Mouse (Mus musculus) thymus, postnatal 25 days (tissue): ENCODE results near the gene Prpf3.
"Not testable (repeated sequence)": the region's sequence is repeated elsewhere in the genome, so short reads cannot be mapped to it uniquely, and the experiment has no call there.

Source experiments
- DNase-seq: peaks from one replicate; pipeline ENCODE4 v3.0.0; 2022

Prpf3 gene

DNA sequence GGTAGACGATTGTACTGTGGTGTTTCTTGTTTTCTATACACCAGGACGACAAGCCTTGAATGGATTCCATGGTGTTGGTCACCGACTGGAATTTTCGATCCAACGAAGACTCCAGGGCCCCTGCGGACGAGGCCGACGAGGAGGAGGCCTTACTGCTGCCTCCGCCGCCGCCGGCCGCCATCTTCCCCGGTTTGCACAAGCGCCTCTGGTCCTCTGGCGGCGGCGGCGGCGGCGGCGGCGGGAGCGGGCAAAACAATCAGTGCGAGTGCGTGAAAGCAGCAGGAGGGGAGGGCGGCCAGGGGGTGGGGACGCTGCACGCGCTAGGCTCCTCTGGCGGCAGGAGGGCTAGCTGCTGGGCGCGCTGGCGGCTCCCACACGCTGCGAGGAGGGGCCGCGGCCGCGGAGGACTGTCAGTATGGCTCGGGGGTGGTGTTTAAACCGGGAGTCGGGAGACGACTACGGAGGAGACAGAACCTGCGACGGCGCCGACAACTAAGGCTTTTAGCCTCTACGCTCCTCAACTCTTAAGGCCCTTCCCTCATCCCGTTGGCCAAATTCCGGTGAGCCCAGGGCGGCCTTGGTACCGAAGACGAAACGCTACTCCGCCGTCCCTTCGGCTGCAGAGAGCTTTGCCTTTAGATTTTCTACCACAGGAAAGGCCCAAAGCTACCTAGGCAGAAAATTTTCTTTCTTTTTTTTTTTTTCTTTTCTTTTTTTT lies 37.0 kb downstream of the Prpf3 start, which contains the start of gene Rprd2:
Rprd2 (minus strand) TSS at position 293 of the 718 bp plus-strand sequence.
- peak; percentile 77 for DNase-seq

DNA sequence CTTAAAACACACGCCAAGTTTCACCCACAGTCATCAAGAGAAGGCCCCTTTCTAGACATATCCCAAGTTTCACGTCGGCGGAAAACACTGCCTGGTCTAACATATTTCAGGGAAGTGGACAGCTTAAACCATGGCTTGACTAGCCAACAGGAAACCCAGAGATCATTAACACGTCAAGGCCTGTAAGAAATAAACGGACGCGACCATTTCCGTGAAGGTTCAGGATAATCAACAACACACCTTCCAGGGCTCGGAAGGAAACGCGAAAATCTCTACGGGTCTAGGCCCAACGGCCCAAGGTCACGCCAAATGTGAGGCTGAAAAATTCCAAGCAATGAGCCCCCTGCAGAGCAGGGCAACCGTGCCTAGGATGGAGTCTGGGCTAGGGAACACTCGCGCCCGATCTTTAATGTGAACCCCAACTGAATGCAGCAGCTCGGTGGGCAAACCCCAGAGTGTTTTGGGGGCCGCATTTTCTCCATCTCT lies 37.6 kb downstream of the Prpf3 start:
- no peak for DNase-seq

DNA sequence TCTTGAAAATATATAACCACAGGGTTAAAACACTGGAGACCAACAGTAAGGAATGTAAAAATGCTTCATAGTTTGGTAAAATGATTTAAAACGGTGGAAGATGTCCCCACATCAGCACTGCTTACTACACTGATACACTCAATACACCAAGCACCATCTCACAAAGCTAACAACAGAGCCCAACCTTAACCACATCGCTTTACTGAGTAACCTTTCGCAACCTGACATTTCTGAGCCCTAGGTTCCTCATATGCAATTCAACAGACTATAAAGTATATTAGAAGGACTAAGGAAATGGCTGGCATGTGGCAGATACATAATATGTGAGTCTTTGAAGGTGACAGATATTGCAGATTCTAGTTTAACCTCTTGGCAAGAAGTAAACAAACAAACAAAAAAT lies 39.0 kb downstream of the Prpf3 start:
- DNase-seq, result no peak

DNA sequence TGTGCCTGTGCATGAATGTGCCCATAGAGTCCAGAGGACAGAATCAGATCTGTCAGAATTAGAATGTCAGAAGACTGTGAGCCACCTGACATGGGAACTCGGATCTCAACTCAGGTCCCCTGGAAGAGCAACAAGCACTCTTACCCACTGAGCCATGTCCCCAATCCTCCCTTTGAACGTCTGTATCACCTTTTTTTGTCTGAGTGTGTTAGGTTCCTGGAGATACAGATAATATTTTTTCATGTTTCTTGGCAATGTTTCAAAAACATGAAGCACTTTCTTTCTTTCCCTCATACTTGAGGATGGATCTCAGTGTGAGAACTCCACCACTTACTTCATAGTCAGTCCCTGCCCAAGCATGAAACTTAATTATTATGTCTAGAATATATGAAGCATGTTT lies 47.3 kb downstream of the Prpf3 start:
- DNase-seq, result no peak

DNA sequence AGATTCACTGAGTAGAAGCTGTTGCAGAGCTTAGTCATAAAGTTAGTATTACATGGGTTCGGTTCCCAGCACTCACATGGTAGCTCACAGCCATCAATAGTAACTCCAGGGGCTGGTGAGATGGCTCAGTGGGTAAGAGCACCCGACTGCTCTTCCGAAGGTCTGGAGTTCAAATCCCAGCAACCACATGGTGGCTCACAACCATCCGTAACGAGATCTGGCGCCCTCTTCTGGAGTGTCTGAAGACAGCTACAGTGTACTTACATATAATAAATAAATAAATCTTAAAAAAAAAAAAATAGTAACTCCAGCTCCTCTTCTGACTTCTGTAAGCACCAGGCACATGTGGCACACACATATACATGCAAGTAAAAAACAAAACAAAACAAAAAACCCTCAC lies 48.1 kb downstream of the Prpf3 start:
- not testable (repeated sequence) for DNase-seq

DNA sequence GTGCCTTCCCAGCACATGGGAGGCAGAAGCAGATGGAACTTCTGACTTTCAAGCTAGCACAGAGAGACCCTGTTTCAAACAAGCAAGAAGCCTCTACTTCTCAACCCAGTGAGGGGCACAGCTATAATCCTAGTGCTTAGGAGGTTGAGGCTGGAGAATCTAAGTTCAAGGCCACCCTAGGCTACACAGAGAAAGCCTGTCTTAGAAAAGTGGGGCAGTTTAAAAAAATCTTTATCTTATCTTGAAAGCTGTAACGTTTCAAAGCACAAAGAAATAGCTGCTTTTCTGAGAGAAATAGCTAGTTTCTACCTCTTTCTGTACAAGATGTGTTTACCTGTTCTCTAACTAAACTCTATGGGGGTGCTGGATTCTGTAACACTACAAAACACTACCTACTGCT lies 49.0 kb downstream of the Prpf3 start:
- no peak for DNase-seq

DNA sequence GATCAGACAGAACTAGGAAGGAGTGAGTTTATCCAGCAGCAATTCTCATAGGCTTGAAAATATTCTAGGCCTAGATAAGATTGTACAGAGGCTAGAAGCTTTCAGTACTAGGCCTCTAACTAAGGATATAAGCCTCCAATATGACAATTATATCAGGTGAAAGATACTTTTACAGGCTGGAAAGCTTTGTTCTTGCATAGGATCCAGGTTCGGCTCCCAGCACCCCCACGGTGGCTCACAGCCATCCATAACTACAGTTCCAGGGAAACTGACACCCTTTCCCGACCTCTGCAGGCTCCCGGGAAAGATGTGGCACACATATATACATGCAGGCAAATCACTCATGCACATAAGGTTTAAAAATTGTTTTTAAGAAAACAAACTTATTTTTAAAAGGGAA lies 51.8 kb downstream of the Prpf3 start:
- DNase-seq, result no peak

DNA sequence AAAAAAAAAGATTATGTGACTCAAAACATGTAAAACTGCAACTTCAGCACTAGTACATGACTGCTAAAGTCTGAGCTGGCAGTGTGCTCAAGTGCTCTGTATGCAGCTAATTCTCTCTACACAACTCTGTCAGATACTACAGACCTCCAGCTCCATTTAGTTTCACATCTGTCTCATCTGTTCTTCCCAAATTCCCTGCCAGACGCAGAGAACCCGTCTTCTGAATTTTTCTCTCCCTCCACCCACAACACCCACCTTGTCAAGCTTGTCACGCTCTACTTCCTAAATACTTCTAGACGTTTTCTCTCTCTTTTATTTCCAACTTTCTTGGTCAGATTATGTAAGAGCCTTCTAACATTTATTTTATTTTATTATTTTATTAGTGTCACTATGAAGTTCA lies 56.9 kb downstream of the Prpf3 start:
- DNase-seq, result no peak

DNA sequence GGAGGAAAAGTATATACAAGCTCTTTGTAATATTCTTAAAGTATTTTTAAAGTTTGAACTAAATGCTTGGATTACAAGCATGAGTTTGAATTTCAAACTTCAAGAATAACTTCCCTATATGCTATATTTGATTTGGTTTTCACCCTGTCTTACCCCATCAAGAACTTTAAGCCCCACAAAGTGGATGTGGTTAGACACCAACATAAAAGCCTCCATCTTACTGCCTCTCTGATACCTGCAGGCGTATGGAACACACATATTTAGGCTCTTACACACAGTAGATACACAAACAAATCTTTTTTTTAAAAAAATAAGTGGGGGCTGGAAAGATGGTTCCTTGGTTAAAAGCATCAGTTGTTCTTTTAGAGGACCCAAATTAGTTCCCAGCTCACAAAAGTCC lies 61.4 kb downstream of the Prpf3 start:
- DNase-seq, result no peak

DNA sequence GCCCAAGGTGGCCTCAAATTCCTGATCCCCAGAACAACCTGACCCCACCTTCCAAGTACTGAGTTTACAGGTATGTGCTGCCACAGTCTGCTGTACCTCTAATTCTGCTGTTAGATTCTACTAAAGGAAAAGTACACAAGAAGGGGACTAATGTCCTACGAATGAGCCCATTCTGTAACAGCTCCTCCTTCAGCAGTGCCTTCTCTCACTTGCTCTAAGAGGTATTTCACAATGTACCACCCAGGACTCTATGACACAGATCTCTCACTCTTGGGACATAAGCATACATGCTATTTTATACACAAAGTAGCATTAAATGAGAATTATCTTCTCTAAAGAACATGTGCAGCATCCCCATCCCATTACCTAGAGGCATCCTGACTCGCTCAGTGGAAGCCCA lies 62.0 kb downstream of the Prpf3 start:
- DNase-seq, result no peak

DNA sequence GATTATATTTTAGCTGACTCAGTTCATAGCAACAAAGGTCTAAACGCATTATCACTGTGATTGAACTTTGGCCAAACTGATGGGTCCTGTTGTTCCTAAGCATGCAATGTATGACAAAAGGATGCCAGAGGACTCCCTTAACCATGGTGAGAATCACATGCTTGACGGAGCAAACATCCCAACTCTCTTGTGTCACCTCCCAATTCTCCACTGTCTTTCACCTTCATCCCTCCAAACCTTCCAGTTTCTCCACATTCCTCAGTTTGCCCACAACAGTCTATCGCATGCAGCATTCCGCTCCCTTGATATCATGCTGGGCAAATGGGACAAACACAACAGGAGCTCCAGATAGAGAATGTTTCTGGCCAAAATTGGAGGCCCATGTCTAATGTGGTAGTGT lies 70.2 kb downstream of the Prpf3 start:
- no peak for DNase-seq
